Mouse (Mus musculus) cerebellum, adult 2 months (tissue): ENCODE measurements around the gene Fndc8. TPM values are rescaled to one million over a fixed set of nuclear protein-coding genes. Genes with fewer than 3 reads are reported as not detected.
"Not testable (repeated sequence)": the region's sequence is repeated elsewhere in the genome, so short reads cannot be mapped to it uniquely, and the experiment has no call there.

Experiments
- DNase-seq, 2 experiments: peaks; one replicate each; pipeline ENCODE4 v3.0.0; 2021
- H3K27ac ChIP-seq: fragments of 200-500 bp; 2 replicates; pipeline ENCODE4 v1.5.1; 2012; ENCODE audit warnings: low read length, control low read depth, inconsistent platforms; ENCODE audit not compliant: insufficient read depth
- H3K27me3 ChIP-seq: fragments of 200-500 bp; 2 replicates; pipeline ENCODE4 v1.6.1; 2012; ENCODE audit warnings: inconsistent platforms, mild to moderate bottlenecking, low read length, moderate library complexity; ENCODE audit not compliant: control insufficient read depth, insufficient read depth
- H3K4me1 ChIP-seq: fragments of 200-500 bp; 2 replicates; pipeline ENCODE4 v1.6.1; 2011; ENCODE audit warnings: low read length; ENCODE audit not compliant: control insufficient read depth, insufficient read depth
- H3K4me3 ChIP-seq: fragments of 200-500 bp; replicated peaks from 2 replicates; pipeline ENCODE3; 2011; ENCODE audit warnings: mild to moderate bottlenecking, low read depth, low read length, control low read depth; ENCODE audit not compliant: insufficient read depth
- CTCF ChIP-seq: fragments of 200-500 bp; IDR thresholded peaks from 2 replicates; pipeline ENCODE4 v1.5.1; 2011; ENCODE audit warnings: low read depth, mild to moderate bottlenecking, control low read depth, low read length, moderate library complexity, borderline replicate concordance; ENCODE audit not compliant: insufficient read depth
- POLR2A ChIP-seq: fragments of 200-500 bp; IDR thresholded peaks from 2 replicates; pipeline ENCODE4 v1.6.1; 2011; ENCODE audit warnings: low read length, control low read depth, borderline replicate concordance; ENCODE audit not compliant: insufficient read depth
- WGBS: fragments of 180-500 bp; shearing (Covaris S2); methylation state at CpG from one replicate; pipeline ENCODE4 v1.1.7; 2018; 5-methylcytosine and 5-hydroxymethylcytosine counted together
- polyA plus RNA-seq: library from polyadenylated mRNA; depleted of rRNA; stranded (reverse); fragments of >200 nt; gene quantifications from 2 replicates; pipeline ENCODE4 v1.2.3, GENCODE M21; 2012

The Fndc8 gene
- polyA plus RNA-seq, 1 experiment, result not detected

- TF ChIP-seq POLR2A (no peak), CTCF (no peak)
- no peak for DNase-seq
- 69% methylated on average over 3 of the region's 3 CpGs for WGBS
- Histone ChIP-seq H3K27ac (no peak overlapping the region), H3K4me1 (peaks cover 5% of the 10 kb centered on the region), H3K4me3 (no peak overlapping the region), H3K27me3 (no peaks in the 10 kb centered on the region; the same call in 1 of the 2 replicates)
Measured at GRCm38 (mm10) chr11:82929633-82929950, 37.7 kb downstream of the Fndc8 start.

DNA sequence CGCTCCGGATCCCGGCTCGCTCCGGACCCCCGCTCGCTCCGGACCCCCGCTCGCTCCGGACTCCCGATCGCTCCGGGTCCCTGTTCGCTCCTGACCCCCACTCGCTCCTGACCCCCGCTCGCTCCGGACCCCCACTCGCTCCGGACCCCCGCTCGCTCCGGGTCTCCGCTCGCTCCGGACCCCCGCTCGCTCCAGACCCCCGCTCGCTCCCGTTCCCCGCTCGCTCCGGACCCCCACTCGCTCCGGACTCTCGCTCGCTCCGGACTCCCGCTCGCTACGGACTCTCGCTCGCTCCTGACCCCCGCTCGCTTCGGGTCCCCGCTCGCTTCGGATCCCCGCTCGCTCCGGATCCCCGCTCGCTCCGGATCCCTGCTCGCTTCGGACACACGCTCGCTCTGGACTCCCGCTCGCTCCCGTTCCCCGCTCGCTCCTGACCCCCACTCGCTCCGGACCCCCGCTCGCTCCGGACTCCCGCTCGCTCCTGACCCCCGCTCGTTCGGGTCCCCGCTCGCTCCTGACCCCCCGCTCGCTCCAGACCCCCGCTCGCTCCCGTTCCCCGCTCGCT is 38.5 kb downstream of the Fndc8 start:
- H3K4me3 ChIP-seq, result peak overlapping the region; percentile 13
- H3K4me1 ChIP-seq, H3K27me3 ChIP-seq, DNase-seq, H3K27ac ChIP-seq: not testable (repeated sequence)
- WGBS, result 3% methylated on average over 84 of the region's 85 CpGs

DNA sequence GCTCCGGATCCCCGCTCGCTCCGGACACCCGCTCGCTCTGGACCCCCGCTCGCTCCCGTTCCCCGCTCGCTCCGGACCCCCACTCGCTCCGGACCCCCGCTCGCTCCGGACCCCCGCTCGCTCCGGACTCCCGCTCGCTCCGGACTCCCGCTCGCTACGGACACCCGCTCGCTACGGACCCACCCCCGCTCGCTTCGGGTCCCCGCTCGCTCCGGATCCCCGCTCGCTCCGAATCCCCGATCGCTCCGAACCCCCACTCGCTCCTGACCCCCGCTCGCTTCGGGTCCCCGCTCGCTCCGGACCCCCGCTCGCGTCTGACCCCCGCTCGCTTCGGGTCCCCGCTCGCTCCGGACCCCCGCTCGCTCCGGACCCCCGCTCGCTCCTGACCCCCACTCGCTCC is 39.2 kb downstream of the Fndc8 start:
- not testable (repeated sequence) for H3K27ac ChIP-seq, DNase-seq, H3K4me1 ChIP-seq, H3K27me3 ChIP-seq
- peak overlapping the region; percentile 30 for H3K4me3 ChIP-seq
- 2% methylated on average over 63 of the region's 63 CpGs for WGBS

DNA sequence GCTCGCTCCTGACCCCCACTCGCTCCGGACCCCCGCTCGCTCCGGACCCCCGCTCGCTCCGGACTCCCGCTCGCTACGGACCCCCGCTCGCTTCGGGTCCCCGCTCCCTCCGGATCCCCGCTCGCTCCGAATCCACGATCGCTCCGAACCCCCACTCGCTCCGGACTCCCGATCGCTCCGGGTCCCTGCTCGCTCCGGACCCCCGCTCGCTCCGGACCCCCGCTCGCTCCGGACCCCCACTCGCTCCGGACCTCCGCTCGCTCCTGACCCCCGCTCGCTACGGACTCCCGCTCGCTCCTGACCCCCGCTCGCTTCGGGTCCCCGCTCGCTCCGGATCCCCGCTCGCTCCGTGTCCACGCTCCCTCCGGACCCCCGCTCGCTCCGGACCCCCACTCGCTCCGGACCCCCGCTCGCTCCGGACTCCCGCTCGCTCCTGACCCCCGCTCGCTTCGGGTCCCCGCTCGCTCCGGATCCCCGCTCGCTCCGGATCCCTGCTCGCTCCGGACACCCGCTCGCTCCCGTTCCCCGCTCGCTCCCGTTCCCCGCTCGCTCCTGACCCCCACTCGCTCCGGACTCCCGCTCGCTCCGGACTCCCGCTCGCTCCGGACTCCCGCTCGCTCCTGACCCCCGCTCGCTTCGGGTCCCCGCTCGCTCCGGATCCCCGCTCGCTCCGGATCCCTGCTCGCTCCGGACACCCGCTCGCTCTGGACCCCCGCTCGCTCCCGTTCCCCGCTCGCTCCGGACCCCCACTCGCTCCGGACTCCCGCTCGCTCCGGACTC is 39.9 kb downstream of the Fndc8 start:
- not testable (repeated sequence) for H3K27me3 ChIP-seq, H3K27ac ChIP-seq, DNase-seq, H3K4me1 ChIP-seq, H3K4me3 ChIP-seq
- 1% methylated on average over 117 of the region's 119 CpGs for WGBS

- WGBS, result 2% methylated on average over 29 of the region's 29 CpGs
- Histone ChIP-seq H3K27ac (no peak overlapping the region), H3K27me3 (no peaks in the 10 kb centered on the region; the same call in 1 of the 2 replicates), H3K4me1 (peaks cover 5% of the 10 kb centered on the region), H3K4me3 (peak overlapping the region; percentile 40)
- TF ChIP-seq POLR2A (no peak), CTCF (no peak)
- DNase-seq, result no peak
Measured at GRCm38 (mm10) chr11:82933186-82933585, 41.3 kb downstream of the Fndc8 start.

GRCm38 (mm10) chr11:82943336-82943735 is 51.4 kb downstream of the Fndc8 start:
- no peak overlapping the region for H3K4me3 ChIP-seq
- H3K27me3 ChIP-seq, result no peaks in the 10 kb centered on the region
- WGBS, result 52% methylated on average over 6 of the region's 6 CpGs
- DNase-seq, result no peak
- H3K27ac ChIP-seq, result no peak overlapping the region
- TF ChIP-seq CTCF (no peak), POLR2A (no peak)
- H3K4me1 ChIP-seq, result no peaks in the 10 kb centered on the region

- no peaks in the 10 kb centered on the region for H3K27me3 ChIP-seq
- WGBS, result 69% methylated on average over 2 of the region's 2 CpGs
Measured at GRCm38 (mm10) chr11:82945636-82946035, 53.7 kb downstream of the Fndc8 start.

GRCm38 (mm10) chr11:82947457-82947856 is 55.5 kb downstream of the Fndc8 start:
- Histone ChIP-seq H3K4me3 (no peak overlapping the region), H3K4me1 (no peaks in the 10 kb centered on the region), H3K27ac (no peak overlapping the region), H3K27me3 (no peaks in the 10 kb centered on the region; the same call in 1 of the 2 replicates)
- TF ChIP-seq POLR2A, result no peak
- TF ChIP-seq CTCF, result no peak
- no peak for DNase-seq
- 54% methylated on average over 4 of the region's 4 CpGs for WGBS

More at GRCm38 (mm10) chr11:82945636-82946035, 53.7 kb downstream of the Fndc8 start:
- H3K27ac ChIP-seq, result no peak overlapping the region
- H3K4me3 ChIP-seq, result no peak overlapping the region
- DNase-seq, result no peak
- H3K4me1 ChIP-seq, result no peaks in the 10 kb centered on the region
- TF ChIP-seq POLR2A (no peak), CTCF (no peak)
